Mouse (Mus musculus) embryonic stem cell, embryonic (primary cell): ENCODE results near the gene Pfkfb3.

Experiments
- CTCF ChIA-PET, 4 experiments: fragments of 300-600 bp in 2 of 4; fragments of 350-600 bp in 2 of 4; sonication (Branson Sonifier 250); formaldehyde crosslinking; loops; one replicate each; lab custom pipeline; 2022; ENCODE audit warnings: inconsistent platforms in 2 of 4; lab: Charles Lee
- POLR2A ChIA-PET, 4 experiments: fragments of 300-600 bp in 2 of 4; fragments of 350-600 bp in 2 of 4; sonication (Branson Sonifier 250); formaldehyde crosslinking; loops; one replicate each; lab custom pipeline; 2022; ENCODE audit warnings: antibody characterized with exemption in 4 of 4, inconsistent platforms in 1 of 4; lab: Charles Lee

Gene Pfkfb3

DNA sequence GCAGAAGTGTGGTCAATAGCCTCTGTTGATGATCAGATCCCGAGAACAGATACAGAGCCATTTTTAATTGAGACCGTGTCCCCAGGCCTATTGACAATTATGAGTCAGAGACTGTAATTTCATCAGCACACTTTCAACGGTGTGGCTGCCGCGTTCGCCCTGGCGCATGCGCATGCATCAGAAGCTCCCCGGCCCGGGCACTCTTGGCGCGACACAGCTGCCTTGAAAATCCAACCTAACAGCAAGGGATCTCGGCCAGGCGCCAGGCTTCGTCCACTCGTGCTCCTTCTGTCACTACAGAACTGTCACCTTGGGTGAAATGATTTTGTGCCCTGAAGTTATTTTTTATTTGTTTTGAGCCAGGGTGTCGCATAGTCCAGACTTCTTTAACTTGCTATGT, 9.4 kb upstream of the Pfkfb3 start:
- POLR2A ChIA-PET = interaction anchor here in 3 of 4 experiments (0.7 to 5.4 kb wide), 14 partner anchors 8 to 674 kb away, joined by 3 to 33 read pairs (median 8); partner anchors contain the start of gene Pfkfb3 (in 1 of the 3)
- CTCF ChIA-PET = interaction anchor here in 1 of 4 experiments (0.6 to 2.5 kb wide), 3 partner anchors 8 to 185 kb away, joined by 3 to 15 read pairs (median 6); no protein-coding TSS in a partner anchor

DNA sequence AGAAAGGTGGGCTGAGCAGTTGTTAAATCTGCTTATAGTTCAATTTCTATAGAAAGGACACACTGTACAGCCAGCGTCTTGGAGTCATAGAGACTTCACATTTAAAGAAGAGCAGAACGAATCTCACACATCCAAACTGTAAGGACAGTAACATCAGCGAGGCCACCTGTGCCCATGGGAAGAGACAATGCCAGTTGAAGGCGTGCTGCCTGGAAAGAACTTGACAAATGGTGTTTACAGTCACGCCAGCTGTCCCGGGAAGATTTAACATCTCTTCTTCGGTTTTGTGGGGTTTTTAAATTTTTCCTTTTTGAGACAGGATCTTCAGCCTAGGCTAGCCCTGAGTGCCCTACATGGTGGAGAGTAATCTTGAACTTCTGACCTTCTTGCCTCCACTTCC, 4.8 kb upstream of the Pfkfb3 start:
- ChIA-PET POLR2A (interaction anchor here (0.7 to 3.5 kb wide), 7 partner anchors 12 to 1226 kb away, joined by 3 to 16 read pairs (median 5); no protein-coding TSS in a partner anchor), CTCF (interaction anchor here in 1 of 4 experiments (1.1 kb wide), 1 partner anchor 12 kb away, joined by 4 read pairs; no protein-coding TSS in a partner anchor)

DNA sequence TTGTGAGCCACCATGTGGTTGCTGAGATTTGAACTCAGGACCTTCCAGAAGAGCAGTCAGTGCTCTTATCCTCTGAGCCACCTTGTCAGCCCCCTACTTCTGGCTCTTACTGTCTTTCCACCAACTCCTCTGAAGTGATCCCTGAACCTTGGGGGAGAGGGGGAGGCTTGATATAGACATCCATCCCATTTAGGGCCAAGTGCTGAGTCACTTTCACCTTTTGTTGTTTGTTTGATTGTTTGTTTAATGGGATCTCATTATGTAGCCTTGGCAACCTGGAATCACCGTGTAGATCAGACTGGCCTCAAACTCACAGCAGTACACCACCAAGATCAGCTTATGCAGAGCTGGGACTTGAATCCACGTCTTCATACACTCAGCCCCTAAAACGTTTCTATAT, 3.4 kb upstream of the Pfkfb3 start:
- POLR2A ChIA-PET = interaction anchor here in 3 of 4 experiments (0.6 to 3.5 kb wide), 7 partner anchors 8 to 54 kb away, joined by 3 to 16 read pairs (median 4); no protein-coding TSS in a partner anchor
- CTCF ChIA-PET = interaction anchor here in 2 of 4 experiments (0.9 to 2.3 kb wide), 3 partner anchors 11 to 15 kb away, joined by 3 to 5 read pairs (median 4); no protein-coding TSS in a partner anchor

DNA sequence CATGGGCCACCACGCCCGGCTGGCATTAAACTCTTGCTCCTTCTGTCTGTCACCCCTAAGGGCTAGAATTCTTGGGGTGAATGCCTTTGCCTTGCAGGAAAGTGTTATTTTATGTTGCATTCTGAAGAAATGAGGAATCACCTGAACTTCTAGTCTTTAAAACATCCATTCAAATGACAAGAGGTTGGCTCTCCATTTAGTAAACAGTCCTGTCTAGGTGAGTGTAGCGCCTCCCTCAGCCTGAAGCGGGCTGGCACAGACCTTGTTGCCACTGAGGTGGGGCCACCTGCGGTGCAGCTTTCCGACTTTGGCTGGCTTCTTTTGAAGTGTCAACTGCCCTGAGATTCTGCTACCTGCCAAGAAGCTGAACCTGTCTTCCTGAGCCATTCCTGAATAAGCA, 1.4 kb upstream of the Pfkfb3 start:
- POLR2A ChIA-PET = interaction anchor here in 2 of 4 experiments (0.6 to 1.2 kb wide), 2 partner anchors 9 to 291 kb away, joined by 4 read pairs; no protein-coding TSS in a partner anchor
- CTCF ChIA-PET = interaction anchor here in 3 of 4 experiments (0.6 to 2.3 kb wide), 5 partner anchors 8 to 588 kb away, joined by 3 to 6 read pairs (median 4); no protein-coding TSS in a partner anchor

DNA sequence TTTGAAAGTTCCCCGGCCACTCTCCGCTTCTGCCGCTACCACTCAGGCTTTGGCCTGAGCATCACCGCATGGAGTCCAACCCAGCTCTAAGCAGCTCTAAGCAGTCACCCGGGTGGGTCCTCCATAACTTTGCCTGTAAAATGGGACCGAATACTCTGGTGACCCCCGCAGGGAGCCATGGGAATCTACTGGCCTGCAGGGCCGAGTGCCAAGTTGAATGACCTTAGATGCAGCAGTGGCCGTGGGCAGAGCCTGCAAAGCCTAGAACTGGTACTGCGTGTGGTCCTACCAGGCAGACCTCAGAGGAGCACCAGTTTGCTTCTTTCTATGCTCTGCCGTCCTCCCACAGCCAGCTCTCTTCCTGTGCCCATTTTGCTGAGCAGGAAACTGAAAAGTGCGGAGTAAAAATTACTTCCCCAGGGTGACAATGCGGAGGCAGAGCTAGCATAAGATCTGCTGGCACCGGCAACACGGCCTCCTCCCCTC, 868 bp downstream of the Pfkfb3 start:
- ChIA-PET CTCF (interaction anchor here in 3 of 4 experiments (0.7 to 2.2 kb wide), 6 partner anchors 8 to 153 kb away, joined by 3 to 14 read pairs (median 3); no protein-coding TSS in a partner anchor), POLR2A (interaction anchor here in 3 of 4 experiments (0.8 to 3.0 kb wide), 18 partner anchors 8 to 224 kb away, joined by 3 to 21 read pairs (median 4); partner anchors contain the start of genes Ankrd16 (in 1 of the 3) and Fbh1 (in 1 of the 3))

DNA sequence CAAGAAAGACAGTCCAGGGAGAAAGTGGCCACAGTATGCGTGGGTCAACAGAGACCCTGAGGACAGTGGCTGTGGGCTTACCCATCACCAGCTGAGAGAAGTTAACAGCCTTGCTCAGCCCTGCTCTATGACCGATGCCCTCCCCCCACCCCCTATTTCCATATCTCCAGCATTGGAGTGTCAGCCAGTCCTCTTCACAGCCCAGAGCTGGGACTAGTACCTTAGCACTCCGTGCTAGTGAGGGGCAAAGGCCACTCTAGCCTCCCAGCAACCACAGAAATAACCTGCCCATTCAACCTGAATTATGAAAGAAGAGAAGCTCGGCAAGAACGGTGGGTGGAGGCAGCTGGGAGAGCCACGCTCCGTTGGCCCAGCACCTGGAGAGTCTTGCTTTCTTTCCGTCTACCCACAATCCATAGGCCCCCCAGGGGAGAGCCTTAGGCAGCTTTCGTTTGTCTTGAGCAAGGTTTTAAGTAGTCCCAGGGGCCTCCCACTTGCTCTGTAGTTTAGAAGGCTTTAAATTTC, 1.5 kb downstream of the Pfkfb3 start:
- POLR2A ChIA-PET = interaction anchor here in 3 of 4 experiments (0.7 to 3.0 kb wide), 15 partner anchors 9 to 225 kb away, joined by 3 to 21 read pairs (median 4); partner anchors contain the start of genes Ankrd16 (in 1 of the 3) and Fbh1 (in 1 of the 3)
- CTCF ChIA-PET = interaction anchor here in 3 of 4 experiments (0.7 to 2.2 kb wide), 7 partner anchors 9 to 152 kb away, joined by 3 to 14 read pairs (median 3); no protein-coding TSS in a partner anchor

DNA sequence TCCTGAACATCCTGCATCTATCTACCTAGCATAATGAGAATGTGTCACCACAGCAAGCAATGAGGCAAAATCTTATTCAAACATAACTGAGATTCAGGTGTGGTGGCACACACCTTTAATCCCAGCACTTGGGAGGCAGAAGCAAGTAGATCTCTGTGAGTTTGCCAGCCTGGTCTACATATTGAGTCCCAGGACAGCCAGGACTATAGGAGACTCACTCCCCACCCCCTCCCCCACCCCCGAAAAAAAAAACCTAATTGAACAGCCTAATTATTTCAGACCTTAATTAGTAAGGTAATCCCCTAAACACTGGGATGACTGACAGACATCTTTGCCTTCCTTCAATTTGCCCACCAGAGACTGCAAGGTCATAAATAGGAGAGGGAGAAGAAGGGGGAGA, 2.2 kb downstream of the Pfkfb3 start:
- POLR2A ChIA-PET = interaction anchor here in 3 of 4 experiments (0.7 to 2.8 kb wide), 5 partner anchors 9 to 19 kb away, joined by 3 to 21 read pairs (median 4); no protein-coding TSS in a partner anchor
- CTCF ChIA-PET = no interaction called here

DNA sequence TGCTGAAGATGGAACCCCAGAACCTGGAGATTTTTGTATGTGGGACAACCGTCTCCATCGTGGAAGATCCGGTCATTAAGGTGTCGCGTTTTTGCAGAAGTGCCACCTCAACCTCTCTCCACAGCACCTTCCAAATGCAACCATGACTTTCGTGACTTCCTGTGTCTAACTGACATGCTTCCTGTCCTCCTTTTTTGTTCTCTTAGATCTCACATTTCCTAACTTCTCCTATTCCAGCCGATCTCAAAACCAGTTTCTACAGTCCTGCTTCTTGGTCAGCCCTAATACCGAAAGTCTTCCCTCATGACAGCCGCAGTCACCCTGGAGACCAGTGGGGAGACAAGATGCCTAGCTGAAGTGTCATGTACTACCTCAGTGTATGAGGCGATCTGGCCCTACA, 5.4 kb downstream of the Pfkfb3 start:
- CTCF ChIA-PET = interaction anchor here in 1 of 4 experiments (0.6 kb wide), 1 partner anchor 263 kb away, joined by 3 read pairs; no protein-coding TSS in a partner anchor

DNA sequence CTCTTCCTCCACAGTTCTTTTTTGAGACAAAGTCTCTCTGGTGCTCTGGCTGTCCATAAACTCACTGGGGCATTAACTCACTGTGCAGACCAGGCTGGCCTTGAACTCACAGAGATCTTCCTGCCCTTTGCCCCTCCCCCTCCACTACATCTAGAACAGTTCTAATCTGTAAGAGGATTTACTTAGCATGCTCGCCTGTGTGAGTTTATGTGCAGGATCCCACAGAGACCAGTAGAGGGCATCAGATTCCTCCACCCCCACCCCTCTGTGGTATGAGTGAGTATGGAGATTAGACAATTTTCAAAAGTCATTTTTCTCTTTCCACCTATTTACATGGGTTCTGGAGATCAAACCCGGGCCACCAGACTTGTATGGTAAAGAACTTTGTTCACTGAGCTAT, 6.3 kb downstream of the Pfkfb3 start:
- POLR2A ChIA-PET = interaction anchor here in 3 of 4 experiments (0.6 to 4.7 kb wide), 11 partner anchors 10 to 86 kb away, joined by 3 to 50 read pairs (median 24); no protein-coding TSS in a partner anchor
- CTCF ChIA-PET = interaction anchor here in 1 of 4 experiments (0.7 kb wide), 1 partner anchor 8 kb away, joined by 3 read pairs; no protein-coding TSS in a partner anchor

More for the DNA sequence above, 5.4 kb downstream of the Pfkfb3 start:
- POLR2A ChIA-PET = interaction anchor here in 3 of 4 experiments (0.5 to 4.7 kb wide), 5 partner anchors 15 to 87 kb away, joined by 3 to 33 read pairs (median 4); no protein-coding TSS in a partner anchor

DNA sequence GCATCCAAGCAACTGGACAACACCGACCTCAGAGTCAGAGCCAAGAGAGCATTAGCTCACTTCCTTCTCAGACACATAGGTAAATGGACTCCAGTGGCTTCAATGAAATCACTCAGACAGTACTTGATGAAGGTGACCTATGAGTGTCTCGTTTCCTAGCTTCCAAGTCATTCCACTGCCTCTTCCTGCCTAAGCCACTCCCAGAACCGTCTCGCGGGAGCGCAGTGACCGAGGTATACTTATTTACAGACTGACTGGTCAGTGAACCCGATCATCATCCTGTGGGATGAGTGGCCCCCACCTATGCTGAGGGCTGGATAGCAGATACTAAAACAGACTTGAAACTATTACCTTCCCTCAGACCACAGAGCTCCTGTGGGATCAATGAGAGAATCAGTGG, 7.8 kb downstream of the Pfkfb3 start:
- CTCF ChIA-PET = interaction anchor here (0.7 to 1.4 kb wide), 12 partner anchors 11 to 118 kb away, joined by 3 to 10 read pairs (median 4); no protein-coding TSS in a partner anchor
- POLR2A ChIA-PET = interaction anchor here (0.5 to 4.7 kb wide), 54 partner anchors 8 to 1466 kb away, joined by 3 to 50 read pairs (median 5); partner anchors contain the start of genes Pfkfb3 (in 2 of the 4), Ankrd16 (in 1 of the 4), Atp5c1 (in 1 of the 4) and Fbh1 (in 1 of the 4)

DNA sequence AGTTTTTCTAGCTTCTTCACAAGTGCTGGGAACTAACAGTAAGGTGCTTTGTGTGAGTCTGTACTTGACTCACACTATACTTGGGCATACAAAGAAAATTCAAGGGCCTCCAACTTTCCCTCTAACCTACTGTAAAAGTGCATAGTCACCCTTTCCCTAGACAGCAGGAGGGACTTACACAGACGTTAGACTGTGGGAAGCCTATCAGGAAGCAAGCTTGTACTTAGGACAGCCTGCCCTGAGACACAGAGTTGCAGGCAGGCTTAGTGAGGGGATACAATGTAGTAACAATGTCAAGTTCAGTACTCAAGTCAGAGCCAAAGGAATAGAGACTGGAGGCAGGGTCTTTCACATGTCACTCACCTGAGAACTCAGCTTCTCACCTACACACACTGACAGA, 8.5 kb downstream of the Pfkfb3 start:
- POLR2A ChIA-PET = interaction anchor here (0.5 to 4.7 kb wide), 48 partner anchors 9 to 1465 kb away, joined by 3 to 50 read pairs (median 5); partner anchors contain the start of genes Pfkfb3 (in 2 of the 4), Ankrd16 (in 1 of the 4), Atp5c1 (in 1 of the 4) and Fbh1 (in 1 of the 4)
- CTCF ChIA-PET = interaction anchor here in 3 of 4 experiments (0.7 to 1.4 kb wide), 9 partner anchors 10 to 50 kb away, joined by 3 to 10 read pairs (median 4); no protein-coding TSS in a partner anchor

DNA sequence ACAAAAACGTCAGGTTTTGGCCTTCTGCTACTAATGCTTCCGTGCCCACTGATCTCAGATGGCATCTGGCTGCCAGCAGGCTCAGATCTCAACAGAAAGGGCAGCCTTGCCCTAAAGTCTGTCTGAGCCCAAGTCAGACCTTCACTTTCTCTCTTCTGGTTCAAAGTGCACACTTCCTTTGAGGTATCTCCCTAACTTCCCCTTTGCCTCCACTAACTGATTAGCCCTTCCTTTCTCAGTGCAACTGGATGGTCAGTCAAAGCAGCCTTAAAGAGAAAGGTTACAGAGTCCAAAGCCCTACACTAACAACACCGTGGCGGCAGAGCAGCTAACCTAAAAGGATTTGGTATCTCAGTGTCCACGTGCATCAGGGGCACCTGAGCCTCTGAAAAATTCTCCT, 9.5 kb downstream of the Pfkfb3 start:
- CTCF ChIA-PET = interaction anchor here in 1 of 4 experiments (1.6 kb wide), 1 partner anchor 23 kb away, joined by 4 read pairs; no protein-coding TSS in a partner anchor
- POLR2A ChIA-PET = interaction anchor here in 3 of 4 experiments (2.0 to 4.7 kb wide), 11 partner anchors 10 to 59 kb away, joined by 4 to 50 read pairs (median 26); partner anchors contain the start of gene Pfkfb3 (in 1 of the 3)

DNA sequence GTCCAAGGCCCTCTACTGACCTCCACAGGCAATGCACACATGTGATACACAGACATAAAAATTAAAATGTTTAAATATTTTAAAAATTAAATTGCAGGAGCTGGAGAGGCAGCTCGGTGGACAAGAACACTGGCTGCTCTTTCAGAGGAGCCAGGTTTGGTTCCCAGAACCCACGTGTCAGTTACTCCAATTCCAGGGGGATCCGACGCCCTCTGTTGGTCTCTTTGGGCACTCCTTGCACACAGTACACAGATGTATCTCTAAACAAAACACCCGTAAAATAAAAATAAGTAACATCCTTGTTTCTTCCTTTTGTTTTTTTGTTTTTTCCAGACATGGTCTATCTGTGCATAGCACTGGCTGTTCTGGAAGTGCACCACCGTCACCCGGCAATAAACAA, 10.7 kb downstream of the Pfkfb3 start:
- CTCF ChIA-PET = interaction anchor here (0.6 to 1.6 kb wide), 41 partner anchors 9 to 251 kb away, joined by 3 to 14 read pairs (median 3); partner anchors contain the start of gene Pfkfb3 (in 1 of the 4)
- POLR2A ChIA-PET = interaction anchor here in 2 of 4 experiments (0.8 to 1.8 kb wide), 11 partner anchors 9 to 209 kb away, joined by 3 to 5 read pairs (median 3); no protein-coding TSS in a partner anchor

DNA sequence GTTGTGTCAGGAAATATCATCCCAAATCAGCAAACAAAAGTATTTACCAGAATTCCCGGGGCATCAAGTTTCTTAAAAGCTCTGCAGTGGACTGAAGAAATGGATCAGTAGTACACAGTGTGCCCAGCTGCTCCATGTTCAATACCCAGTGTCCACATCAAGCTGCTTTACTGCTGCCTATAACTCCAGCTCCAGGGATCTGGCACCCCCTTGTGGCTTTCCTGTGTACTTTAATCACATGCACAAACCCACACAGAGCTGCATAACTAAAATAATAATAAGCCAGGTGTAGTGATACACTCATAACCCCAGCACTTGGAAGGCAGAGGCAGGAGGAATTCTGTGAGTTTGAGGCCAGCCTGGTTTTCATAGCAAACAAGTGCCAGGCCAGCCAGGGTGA, 11.2 kb downstream of the Pfkfb3 start:
- CTCF ChIA-PET = interaction anchor here (0.5 to 1.6 kb wide), 42 partner anchors 9 to 816 kb away, joined by 3 to 14 read pairs (median 3); partner anchors contain the start of gene Pfkfb3 (in 1 of the 4)

DNA sequence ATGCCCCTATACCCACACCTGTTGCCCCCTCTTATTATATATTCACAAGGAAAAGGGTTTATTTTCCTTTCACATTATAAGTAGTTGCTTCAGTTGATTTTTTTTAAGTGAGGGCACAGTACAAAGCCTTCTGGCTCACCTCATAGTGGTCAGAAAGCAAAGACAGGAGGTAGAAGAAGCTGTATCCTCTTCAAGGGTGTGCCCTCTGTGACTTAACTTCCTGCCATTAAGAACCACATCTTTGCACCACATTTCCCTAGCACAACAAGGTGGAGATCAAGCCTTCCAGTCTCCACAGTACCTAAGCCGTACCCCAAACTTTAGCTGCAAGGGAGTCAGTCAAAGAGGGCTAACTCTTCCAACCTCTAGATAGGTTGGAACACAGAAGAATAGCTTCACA, 11.8 kb downstream of the Pfkfb3 start:
- CTCF ChIA-PET = interaction anchor here (0.5 to 1.6 kb wide), 34 partner anchors 9 to 816 kb away, joined by 3 to 14 read pairs (median 4); partner anchors contain the start of gene Pfkfb3 (in 1 of the 4)
- POLR2A ChIA-PET = interaction anchor here in 3 of 4 experiments (0.5 to 1.8 kb wide), 12 partner anchors 10 to 208 kb away, joined by 3 to 5 read pairs (median 3); no protein-coding TSS in a partner anchor

More for the DNA sequence above, 11.2 kb downstream of the Pfkfb3 start:
- POLR2A ChIA-PET = interaction anchor here in 3 of 4 experiments (0.6 to 1.8 kb wide), 13 partner anchors 10 to 209 kb away, joined by 3 to 5 read pairs (median 3); no protein-coding TSS in a partner anchor

DNA sequence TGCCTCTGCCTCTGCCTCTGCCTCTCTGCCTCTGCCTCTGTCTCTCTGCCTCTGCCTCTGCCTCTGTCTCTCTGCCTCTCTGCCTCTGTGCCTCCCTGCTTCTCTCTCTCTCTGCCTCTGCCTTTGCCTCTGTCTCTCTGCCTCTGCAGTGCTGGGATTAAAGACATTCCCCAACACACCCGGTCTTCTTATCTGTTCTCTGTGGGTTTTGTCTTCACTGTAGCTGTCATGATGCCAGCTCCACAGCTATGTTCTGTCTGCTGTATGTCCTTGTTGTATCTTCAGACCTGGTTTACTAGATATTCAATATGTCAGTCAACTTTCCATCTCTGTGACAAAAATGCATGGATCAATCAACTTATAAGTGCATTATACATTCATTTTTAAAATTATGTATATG, 12.3 kb downstream of the Pfkfb3 start:
- CTCF ChIA-PET = interaction anchor here in 2 of 4 experiments (0.6 to 1.6 kb wide), 3 partner anchors 15 to 40 kb away, joined by 3 to 5 read pairs (median 5); no protein-coding TSS in a partner anchor
- POLR2A ChIA-PET = interaction anchor here in 2 of 4 experiments (0.5 to 1.5 kb wide), 2 partner anchors 11 to 130 kb away, joined by 3 read pairs; no protein-coding TSS in a partner anchor

DNA sequence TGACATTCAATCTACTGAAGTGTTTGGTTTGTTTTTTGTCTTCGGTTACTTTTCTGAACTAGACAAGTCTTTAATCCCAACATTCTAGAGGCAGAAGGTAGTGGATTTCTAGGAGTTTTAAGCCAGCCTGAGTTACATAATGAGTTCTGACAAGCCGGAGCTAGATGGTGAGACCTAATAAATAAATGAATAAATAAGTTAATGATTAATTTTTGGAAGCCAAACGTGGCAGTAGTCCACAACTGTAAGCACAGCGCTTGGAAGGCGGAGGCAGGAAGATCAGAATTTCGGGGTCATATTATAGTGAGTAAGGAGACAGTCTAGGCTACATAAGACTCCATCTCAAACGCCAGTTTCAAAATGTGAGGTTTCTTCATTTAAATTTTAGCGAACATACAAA, 17.9 kb downstream of the Pfkfb3 start:
- ChIA-PET CTCF (interaction anchor here in 1 of 4 experiments (1.7 kb wide), 1 partner anchor 10 kb away, joined by 6 read pairs; no protein-coding TSS in a partner anchor), POLR2A (interaction anchor here in 3 of 4 experiments (0.7 to 5.3 kb wide), 16 partner anchors 10 to 67 kb away, joined by 3 to 50 read pairs (median 6); partner anchors contain the start of gene Pfkfb3 (in 1 of the 3))
